Mouse (Mus musculus) liver, embryonic 12.5 days (tissue): ENCODE measurements around the gene Irf9. TPM values are rescaled to one million over a fixed set of nuclear protein-coding genes. Genes with fewer than 3 reads are reported as not detected.

Source experiments
- ATAC-seq: fragments of 200-750 bp; cut with Nextera tagmentation; 2 replicates; pipeline ENCODE4 v1.8.0; 2017; ENCODE audit warnings: moderate number of reproducible peaks, mild to moderate bottlenecking, moderate library complexity
- H3K27ac ChIP-seq: fragments of 300-500 bp; sonication (generic); 2 replicates; pipeline ENCODE4 v1.5.1; 2016; ENCODE audit warnings: mild to moderate bottlenecking
- H3K27me3 ChIP-seq: fragments of 300-500 bp; sonication (generic); replicated peaks from 2 replicates; pipeline ENCODE4 v1.6.1; 2016; ENCODE audit warnings: mild to moderate bottlenecking, moderate library complexity
- H3K36me3 ChIP-seq: fragments of 300-500 bp; sonication (generic); 2 replicates; pipeline ENCODE4 v1.6.1; 2016; ENCODE audit warnings: mild to moderate bottlenecking, moderate library complexity
- H3K4me1 ChIP-seq: fragments of 300-500 bp; sonication (generic); 2 replicates; pipeline ENCODE4 v1.6.1; 2016
- H3K4me2 ChIP-seq: fragments of 300-500 bp; sonication (generic); 2 replicates; pipeline ENCODE4 v1.6.1; 2016; ENCODE audit warnings: mild to moderate bottlenecking, moderate library complexity
- H3K4me3 ChIP-seq: fragments of 300-500 bp; sonication (generic); 2 replicates; pipeline ENCODE4 v1.5.1; 2016; ENCODE audit warnings: mild to moderate bottlenecking, moderate library complexity
- H3K9ac ChIP-seq: fragments of 300-500 bp; sonication (generic); 2 replicates; pipeline ENCODE4 v1.6.1; 2016; ENCODE audit warnings: mild to moderate bottlenecking, moderate library complexity
- H3K9me3 ChIP-seq: fragments of 300-500 bp; sonication (generic); replicated peaks from 2 replicates; pipeline ENCODE4 v1.6.1; 2016; ENCODE audit warnings: mild to moderate bottlenecking, moderate library complexity
- WGBS: fragments of 180-500 bp; shearing (Covaris S2); methylation state at CpG from one replicate; pipeline ENCODE4 v1.1.7; 2016; ENCODE audit not compliant: insufficient replicate concordance; 5-methylcytosine and 5-hydroxymethylcytosine counted together
- polyA plus RNA-seq: library from polyadenylated mRNA; unstranded; fragments of >200 nt; fragmentation: Nextera tagmentation; extraction: Ambion mirVana; gene quantifications from 2 replicates; pipeline ENCODE4 v1.2.1, GENCODE M21; 2016

Gene Irf9
- polyA plus RNA-seq, 1 experiment from 2014 or later: 15.3 TPM

DNA sequence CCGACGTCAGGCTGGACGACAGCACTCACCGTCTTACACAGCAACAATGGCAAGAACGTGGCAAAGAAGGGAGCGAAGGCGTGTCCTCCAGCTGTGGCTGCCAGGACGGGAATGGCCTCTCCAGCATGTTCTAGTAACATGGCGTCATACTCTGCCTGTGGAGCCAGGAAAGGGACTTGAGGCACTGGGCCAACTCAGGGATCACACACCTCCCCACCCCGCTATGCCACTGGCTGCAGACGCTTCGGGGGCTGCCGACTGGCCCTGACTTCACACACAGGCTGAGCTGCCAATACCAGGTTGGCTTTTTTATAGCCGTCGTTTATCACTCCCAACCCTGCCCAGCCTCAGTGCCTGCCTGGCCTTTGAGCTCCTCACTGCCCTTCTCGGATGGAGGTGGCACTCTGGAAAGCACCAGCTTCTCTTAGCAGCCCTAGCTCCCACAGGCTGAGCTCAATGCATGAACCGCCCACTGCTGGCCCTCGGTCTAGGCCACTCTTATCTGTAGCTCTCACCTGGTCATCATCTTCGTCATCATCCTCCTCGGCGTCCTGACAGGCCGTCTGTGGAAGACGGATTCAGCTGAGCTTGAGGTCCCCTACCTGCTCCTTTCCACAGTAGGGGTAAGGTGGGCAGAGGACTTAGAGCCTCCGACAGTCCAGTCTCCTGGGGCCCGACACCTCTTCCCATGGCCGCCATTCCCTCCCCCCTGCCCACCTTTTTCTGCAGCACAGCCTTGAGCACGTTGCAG, 24.9 kb downstream of the Irf9 start:
- peaks cover 97% of the 10 kb centered on the region for H3K36me3 ChIP-seq
- H3K27ac ChIP-seq: no peak overlapping the region
- H3K9me3 ChIP-seq: no peaks in the 10 kb centered on the region
- H3K9ac ChIP-seq: no peak overlapping the region
- H3K4me2 ChIP-seq: no peak overlapping the region
- no peaks in the 10 kb centered on the region for H3K27me3 ChIP-seq
- WGBS: 78% methylated on average over 27 of the region's 27 CpGs
- ATAC-seq: peak; percentile 40; the same call in 1 of the 2 replicates
- H3K4me1 ChIP-seq: peaks cover 25% of the 10 kb centered on the region
- H3K4me3 ChIP-seq: no peak overlapping the region

DNA sequence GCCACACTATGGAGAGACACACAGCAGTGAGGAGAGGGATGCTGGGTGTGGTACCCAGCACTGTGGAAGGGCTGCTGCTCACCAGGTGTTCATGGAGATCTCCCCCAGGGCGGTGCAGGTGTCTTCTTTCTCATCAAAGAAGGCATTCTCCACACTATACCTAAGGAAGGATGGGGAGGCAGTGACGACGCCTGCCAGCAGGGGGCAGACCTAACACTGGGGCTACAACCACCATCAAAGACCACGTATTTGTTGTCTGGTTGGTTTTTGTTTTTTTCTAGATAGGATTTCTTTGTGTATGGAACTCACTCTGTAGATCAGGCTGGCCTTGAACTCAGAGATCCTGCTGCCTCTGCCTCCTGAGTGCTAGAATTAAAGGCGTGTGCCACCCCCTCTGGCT, 25.9 kb downstream of the Irf9 start:
- 39% methylated on average over 5 of the region's 5 CpGs for WGBS
- peaks cover 100% of the 10 kb centered on the region for H3K36me3 ChIP-seq

DNA sequence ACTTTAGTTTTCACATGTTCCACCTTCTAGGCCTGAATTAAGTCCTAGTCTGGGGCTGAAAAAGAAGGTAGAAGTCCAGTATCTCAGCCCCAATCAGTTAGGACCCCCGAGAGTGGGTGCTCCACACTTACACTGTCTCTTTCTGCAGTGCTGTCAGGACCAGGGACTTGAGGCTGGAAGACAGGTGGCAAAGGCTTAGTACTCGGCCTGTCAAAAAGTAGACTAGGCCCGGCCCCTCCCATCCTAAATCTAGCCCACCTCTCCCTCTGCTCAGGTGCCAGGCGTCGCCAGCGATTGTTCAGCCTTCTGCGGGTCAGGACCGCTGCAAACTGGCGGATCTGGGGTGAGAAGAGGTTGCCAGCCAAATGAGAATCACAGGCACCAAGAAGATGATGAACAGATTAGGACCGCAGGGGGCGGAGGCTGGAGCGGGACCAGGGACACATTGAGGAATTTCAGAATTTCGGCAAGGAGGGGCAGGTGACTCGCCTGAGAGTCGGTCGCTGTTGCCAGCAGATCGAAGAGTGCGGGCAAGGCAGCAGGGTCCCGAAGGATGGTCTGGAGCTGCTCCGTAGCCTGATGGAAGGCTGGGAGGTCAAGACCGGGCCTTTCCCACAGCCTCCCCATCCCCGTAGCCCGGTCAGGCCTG, 31.6 kb downstream of the Irf9 start:
- no peaks in the 10 kb centered on the region for H3K27me3 ChIP-seq
- peak overlapping the region; percentile 97 for H3K4me2 ChIP-seq
- peaks cover 30% of the 10 kb centered on the region for H3K4me1 ChIP-seq
- no peaks in the 10 kb centered on the region for H3K9me3 ChIP-seq
- H3K9ac ChIP-seq: peak overlapping the region; percentile 67
- peak overlapping the region; percentile 66; the same call in 1 of the 2 replicates for H3K27ac ChIP-seq
- WGBS: 3% methylated on average over 23 of the region's 23 CpGs
- H3K36me3 ChIP-seq: peaks cover 86% of the 10 kb centered on the region
- peak; percentile 27; the same call in 1 of the 2 replicates for ATAC-seq
- H3K4me3 ChIP-seq: peak overlapping the region; percentile 69

More for the DNA sequence above, 25.9 kb downstream of the Irf9 start:
- Histone ChIP-seq H3K4me2 (no peak overlapping the region), H3K9ac (no peak overlapping the region), H3K4me1 (peaks cover 30% of the 10 kb centered on the region), H3K27ac (no peak overlapping the region), H3K27me3 (no peaks in the 10 kb centered on the region), H3K9me3 (no peaks in the 10 kb centered on the region), H3K4me3 (no peak overlapping the region)
- ATAC-seq: no peak

DNA sequence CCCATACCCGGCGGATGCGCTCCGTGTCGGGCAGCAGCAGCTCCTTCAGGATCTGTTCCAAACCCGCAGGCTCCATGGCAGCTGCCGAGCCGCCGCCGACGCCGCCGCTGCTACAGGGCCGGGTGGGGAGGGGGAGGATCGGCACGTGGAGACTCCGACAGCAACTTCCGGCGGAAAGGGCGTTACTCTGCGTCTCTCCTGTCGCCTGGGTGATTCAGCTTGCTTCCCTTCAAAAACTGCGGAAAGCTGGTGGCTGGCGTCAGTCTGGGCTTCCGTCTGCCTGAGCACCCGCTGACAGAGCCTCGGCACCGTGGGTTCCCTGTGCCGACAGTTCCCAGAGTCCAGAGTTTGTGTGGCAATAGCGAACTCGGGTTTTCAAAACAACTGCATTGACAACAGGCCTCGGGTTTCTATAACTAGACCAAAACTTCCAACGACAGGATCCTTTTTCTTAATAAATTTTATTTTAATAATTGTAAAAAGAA, 32.2 kb downstream of the Irf9 start, which contains the start of gene Ipo4:
Gene Ipo4 (minus strand): TSS at position 435 of the 485 bp plus-strand sequence.
- peak within 1 kb of the TSS; percentile 67 for H3K9ac ChIP-seq
- peaks cover 86% of the 10 kb centered on the region for H3K36me3 ChIP-seq
- H3K27me3 ChIP-seq: no peaks in the 10 kb centered on the region
- H3K4me1 ChIP-seq: peaks cover 27% of the 10 kb centered on the region
- H3K9me3 ChIP-seq: no peaks in the 10 kb centered on the region
- peak within 1 kb of the TSS; percentile 97 for H3K4me2 ChIP-seq
- H3K27ac ChIP-seq: peak within 1 kb of the TSS; percentile 66
- 1% methylated on average over 33 of the region's 33 CpGs for WGBS
- peak; percentile 81 for ATAC-seq
- peak within 1 kb of the TSS; percentile 69 for H3K4me3 ChIP-seq

DNA sequence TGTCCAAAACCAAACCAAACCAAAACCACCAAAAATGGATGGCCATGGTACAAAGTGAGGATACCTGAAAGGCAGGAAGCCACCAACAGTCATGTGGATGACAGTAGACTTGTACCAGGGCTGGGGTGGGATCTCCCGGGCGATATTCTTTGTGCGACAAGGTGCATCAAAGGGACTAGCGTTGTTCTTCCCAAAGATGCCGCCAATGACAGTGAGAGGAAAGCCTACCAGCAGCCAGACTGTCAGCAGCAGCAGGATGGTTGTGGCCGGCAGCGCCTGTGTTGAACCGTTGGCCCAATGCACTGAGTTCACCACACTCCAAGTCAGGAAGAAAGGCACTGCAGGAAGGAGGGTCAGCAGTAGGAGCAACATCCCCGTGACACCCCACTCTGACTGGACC, 34.4 kb downstream of the Irf9 start, which contains the start of gene Gm49378:
Gene Gm49378 (minus strand): TSS at position 101 of the 400 bp plus-strand sequence.
- Histone ChIP-seq H3K4me1 (peaks cover 43% of the 10 kb centered on the region), H3K36me3 (peaks cover 77% of the 10 kb centered on the region), H3K4me2 (no peak within 1 kb of the TSS), H3K9ac (no peak within 1 kb of the TSS), H3K9me3 (no peaks in the 10 kb centered on the region), H3K4me3 (no peak within 1 kb of the TSS), H3K27me3 (no peaks in the 10 kb centered on the region), H3K27ac (no peak within 1 kb of the TSS)
- no peak for ATAC-seq
- WGBS: 89% methylated on average over 9 of the region's 9 CpGs

DNA sequence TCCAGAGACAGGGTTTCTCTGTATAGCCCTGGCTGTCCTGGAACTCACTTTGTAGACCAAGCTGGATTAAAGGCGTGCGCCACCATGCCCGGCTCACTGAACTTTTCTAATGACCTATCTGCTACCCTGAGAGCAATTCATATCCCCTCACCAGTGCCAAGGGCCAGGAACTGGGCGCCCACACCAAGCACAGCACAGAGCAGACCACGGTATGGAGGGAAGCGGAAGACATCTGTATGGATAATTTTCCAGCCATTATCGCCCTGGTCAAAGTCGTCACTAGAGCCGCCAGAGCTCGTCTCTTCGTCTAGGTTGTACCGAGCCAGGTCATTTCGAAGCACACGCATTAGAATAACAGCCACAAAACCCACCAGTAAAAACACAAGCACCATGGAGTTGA, 37.4 kb downstream of the Irf9 start:
- WGBS: 96% methylated on average over 14 of the region's 14 CpGs
- H3K4me1 ChIP-seq: peaks cover 40% of the 10 kb centered on the region
- no peak overlapping the region for H3K27ac ChIP-seq
- no peak overlapping the region for H3K9ac ChIP-seq
- peak overlapping the region; percentile 6; the same call in 1 of the 2 replicates for H3K4me2 ChIP-seq
- no peaks in the 10 kb centered on the region for H3K27me3 ChIP-seq
- no peak for ATAC-seq
- peaks cover 61% of the 10 kb centered on the region for H3K36me3 ChIP-seq
- H3K9me3 ChIP-seq: no peaks in the 10 kb centered on the region
- H3K4me3 ChIP-seq: no peak overlapping the region

DNA sequence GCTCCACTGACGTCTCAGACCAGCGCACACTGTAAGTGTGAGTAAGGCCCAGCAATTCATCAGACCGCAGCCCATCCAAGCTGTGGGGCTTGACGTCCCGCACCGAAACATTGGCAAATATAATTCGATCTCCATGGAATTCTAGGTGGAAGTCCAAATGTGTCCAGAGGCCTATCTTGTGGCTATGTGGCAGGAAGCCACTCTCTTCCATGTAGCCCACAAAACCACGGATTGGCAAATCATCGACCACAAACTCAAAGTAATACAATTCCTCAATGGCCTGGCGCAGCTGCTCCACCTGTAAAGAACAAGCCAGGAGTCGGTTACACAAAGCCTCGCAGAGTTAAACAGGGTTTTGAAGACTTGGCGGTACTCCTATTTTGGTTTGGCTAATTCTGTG, 37.9 kb downstream of the Irf9 start:
- Histone ChIP-seq H3K4me3 (no peak overlapping the region), H3K4me1 (peaks cover 40% of the 10 kb centered on the region), H3K36me3 (peaks cover 62% of the 10 kb centered on the region), H3K27ac (no peak overlapping the region), H3K4me2 (peak overlapping the region; percentile 6), H3K27me3 (no peaks in the 10 kb centered on the region), H3K9ac (no peak overlapping the region), H3K9me3 (no peaks in the 10 kb centered on the region)
- no peak for ATAC-seq
- 90% methylated on average over 13 of the region's 13 CpGs for WGBS

DNA sequence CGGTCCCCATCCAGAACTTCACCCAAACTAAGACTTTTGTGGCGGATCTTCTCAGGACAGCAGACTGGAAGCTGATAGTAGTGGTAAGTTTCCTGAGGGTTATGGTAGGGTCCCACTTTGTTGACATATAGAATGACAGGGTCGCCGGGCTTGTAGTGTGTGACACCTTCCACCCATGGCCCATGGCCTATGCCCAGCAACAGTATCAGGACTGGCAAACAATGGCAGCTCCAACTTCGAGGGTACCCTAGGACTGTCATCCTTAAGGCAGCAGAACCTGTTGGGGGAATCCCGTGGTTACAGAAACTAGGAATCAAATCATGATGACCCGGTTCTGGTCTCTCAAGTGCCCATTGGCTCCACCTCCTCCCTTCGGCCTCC, 39.3 kb downstream of the Irf9 start:
- Histone ChIP-seq H3K27me3 (no peaks in the 10 kb centered on the region), H3K36me3 (peaks cover 59% of the 10 kb centered on the region), H3K9ac (peak overlapping the region; percentile 89), H3K4me2 (peak overlapping the region; percentile 94), H3K9me3 (no peaks in the 10 kb centered on the region), H3K4me1 (peaks cover 42% of the 10 kb centered on the region), H3K4me3 (peak overlapping the region; percentile 94), H3K27ac (peak overlapping the region; percentile 91)
- WGBS: 17% methylated on average over 8 of the region's 8 CpGs
- ATAC-seq: peak; percentile 36; the same call in 1 of the 2 replicates

DNA sequence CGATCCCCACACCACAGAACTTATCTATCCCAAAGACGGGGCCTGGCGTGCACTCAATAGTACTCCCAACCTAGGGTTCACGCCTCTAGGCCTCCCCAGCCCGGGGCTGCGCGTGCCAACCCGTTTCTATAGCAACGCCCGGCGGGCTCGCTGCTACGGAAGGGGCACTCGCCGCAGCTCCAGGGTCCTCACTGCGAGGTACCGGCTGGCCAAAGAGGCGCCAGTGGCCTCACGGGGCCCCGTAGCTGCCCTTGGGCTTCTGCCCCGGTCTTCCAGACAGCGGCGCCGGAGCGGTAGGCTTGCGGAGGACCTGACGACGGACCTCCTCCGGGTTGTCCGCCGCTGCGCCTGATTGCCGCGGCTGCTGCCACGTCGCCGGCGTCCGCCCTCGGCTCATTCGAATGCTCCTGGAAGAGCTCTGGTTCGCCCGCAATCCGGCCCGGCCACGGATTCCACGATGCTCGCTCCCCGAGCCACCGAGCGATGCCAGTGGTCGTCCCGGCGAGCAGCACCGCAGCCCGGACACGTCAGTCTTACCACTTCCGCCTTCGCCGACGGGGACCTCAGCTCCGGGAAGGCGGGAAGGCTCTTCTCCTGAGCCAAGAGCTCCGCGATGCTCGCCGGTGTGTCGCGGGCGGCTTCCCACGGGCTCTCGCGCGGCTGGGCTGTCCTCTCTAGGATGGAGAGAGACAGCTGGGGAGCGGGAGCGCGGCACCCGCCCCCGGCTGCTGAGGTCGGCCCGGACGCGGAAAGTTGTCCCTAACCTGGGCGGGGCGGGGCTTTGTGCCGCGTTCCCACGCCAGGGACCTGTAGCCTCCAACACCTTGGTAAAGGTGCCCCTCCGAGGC, 39.9 kb downstream of the Irf9 start, which contains the start of gene Tm9sf1:
Gene Tm9sf1 (minus strand): TSS at position 747 of the 848 bp plus-strand sequence.
- under 1% methylated on average over 89 of the region's 89 CpGs for WGBS
- Histone ChIP-seq H3K27ac (peak within 1 kb of the TSS; percentile 91), H3K9me3 (no peaks in the 10 kb centered on the region), H3K36me3 (peaks cover 53% of the 10 kb centered on the region), H3K27me3 (no peaks in the 10 kb centered on the region), H3K4me1 (peaks cover 42% of the 10 kb centered on the region), H3K4me2 (peak within 1 kb of the TSS; percentile 94), H3K4me3 (peak within 1 kb of the TSS; percentile 94), H3K9ac (peak within 1 kb of the TSS; percentile 89)
- peak; percentile 87 for ATAC-seq

DNA sequence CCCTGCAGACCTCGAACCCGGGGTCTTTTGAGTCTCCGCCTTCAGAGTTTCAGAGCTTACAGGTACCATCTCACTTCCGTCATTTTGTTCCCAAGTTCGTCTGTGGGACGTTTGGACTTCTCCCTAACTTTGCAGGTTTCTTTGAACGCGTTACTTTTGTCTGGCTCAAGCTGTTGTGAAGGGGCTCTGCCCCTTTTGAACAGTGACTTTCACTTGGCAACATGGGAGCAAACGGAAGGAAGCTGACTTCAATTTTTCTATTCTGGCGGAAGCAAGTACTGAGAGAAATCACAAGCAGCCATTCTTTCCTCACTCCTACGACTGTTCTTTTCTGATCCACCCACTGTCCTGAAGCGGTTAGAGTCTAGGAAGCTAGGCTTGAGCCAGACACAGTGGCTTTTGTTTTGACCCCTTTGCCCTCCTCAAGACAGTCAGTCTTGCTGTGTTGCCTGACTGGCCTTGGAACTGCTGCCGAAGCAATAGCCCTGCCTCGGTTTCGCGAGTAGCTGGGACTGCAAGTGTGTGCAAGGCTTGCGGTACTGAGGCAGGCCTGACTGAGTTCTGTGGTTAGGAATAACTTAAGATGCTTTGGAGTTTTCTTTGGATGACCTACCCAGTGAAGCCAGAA, 41.0 kb downstream of the Irf9 start:
- no peak for ATAC-seq
- H3K4me3 ChIP-seq: peak overlapping the region; percentile 94
- no peaks in the 10 kb centered on the region for H3K9me3 ChIP-seq
- peak overlapping the region; percentile 89 for H3K9ac ChIP-seq
- H3K27me3 ChIP-seq: no peaks in the 10 kb centered on the region
- peaks cover 42% of the 10 kb centered on the region for H3K4me1 ChIP-seq
- 22% methylated on average over 17 of the region's 17 CpGs for WGBS
- H3K27ac ChIP-seq: peak overlapping the region; percentile 91
- peaks cover 42% of the 10 kb centered on the region for H3K36me3 ChIP-seq
- peak overlapping the region; percentile 94 for H3K4me2 ChIP-seq

DNA sequence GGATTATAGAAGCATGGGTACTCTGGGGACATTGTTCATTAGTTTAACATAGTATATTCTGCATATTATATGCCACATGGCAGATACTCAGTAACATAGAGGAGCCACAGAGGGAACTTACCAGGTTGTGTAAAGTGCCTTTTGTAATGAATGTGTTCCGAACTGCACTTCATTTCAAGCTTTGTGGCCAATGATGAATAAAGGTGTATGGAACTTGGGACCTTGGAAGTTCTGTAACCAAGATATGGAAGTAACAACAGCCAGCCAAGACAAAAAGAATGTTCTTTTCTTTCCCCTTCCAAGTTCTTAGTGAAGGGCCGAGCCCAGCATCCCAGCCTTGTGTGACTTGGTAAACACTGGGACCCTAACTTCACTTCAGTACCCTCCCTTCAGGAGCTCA, 46.5 kb downstream of the Irf9 start, which contains the start of gene Tssk4:
Gene Tssk4 (plus strand): TSS at position 301 of the 400 bp plus-strand sequence.
- ATAC-seq: no peak
- no peaks in the 10 kb centered on the region; the same call in none of the 2 replicates for H3K27me3 ChIP-seq
- peaks cover 17% of the 10 kb centered on the region for H3K36me3 ChIP-seq
- no peak within 1 kb of the TSS for H3K9ac ChIP-seq
- 76% methylated on average over 2 of the region's 2 CpGs for WGBS
- H3K4me3 ChIP-seq: no peak within 1 kb of the TSS
- no peak within 1 kb of the TSS for H3K4me2 ChIP-seq
- no peaks in the 10 kb centered on the region for H3K9me3 ChIP-seq
- H3K4me1 ChIP-seq: peaks cover 17% of the 10 kb centered on the region
- H3K27ac ChIP-seq: no peak within 1 kb of the TSS
